Mouse (Mus musculus): Measurements from ENCODE around the gene Chdh.

DNA sequence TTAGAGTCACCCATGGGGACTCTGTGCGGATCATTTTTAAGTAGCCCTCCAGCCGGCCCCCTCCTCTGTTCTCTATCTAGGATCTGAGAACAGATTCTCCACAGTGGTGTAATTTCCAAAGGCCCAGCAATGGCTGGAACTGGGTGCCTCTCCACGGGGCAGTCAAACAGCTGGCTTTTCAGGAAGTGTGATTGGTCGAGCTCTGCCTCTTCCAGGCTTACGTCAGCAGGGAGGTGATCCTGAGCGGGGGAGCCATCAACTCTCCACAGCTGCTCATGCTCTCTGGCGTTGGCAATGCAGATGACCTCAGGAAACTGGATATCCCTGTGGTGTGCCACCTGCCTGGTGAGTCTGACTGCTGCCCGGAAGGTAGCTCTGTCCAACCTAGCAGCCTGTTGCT lies 24.6 kb downstream of the Chdh start:
- no peak for TF ChIP-seq POLR2A (IDR thresholded peaks at IDR 0.05; ENCODE audit: low read depth, low read length)
- no peak for TF ChIP-seq CTCF (IDR thresholded peaks at IDR 0.05; ENCODE audit: borderline replicate concordance, insufficient read depth, low read length)

Data from embryonic fibroblast, embryonic 13.5 days (primary cell).